Mouse (Mus musculus) gastrocnemius, postnatal 4 days (tissue): ENCODE data around the gene S100a5. TPM values are rescaled to one million over a fixed set of nuclear protein-coding genes. Genes with fewer than 3 reads are reported as not detected.

Experiments used
- DNase-seq, 2 experiments: peaks; one replicate each; pipeline ENCODE4 v3.0.0; 2021 to 2022; ENCODE audit warnings: low spot score in 2 of 2, mixed read lengths in 2 of 2
- total RNA-seq, 2 experiments: library from RNA; stranded (reverse); gene quantifications; 2 replicates each; pipeline ENCODE4 v1.2.3; 2021

The S100a5 gene
- total RNA-seq, 2 experiments from 2014 or later: not detected

- DNase-seq: peak in 1 of 2 experiments; percentile 73
Observed at GRCm38 (mm10) chr3:90623435-90624071, 15.2 kb downstream of the S100a5 start.

- no peak for DNase-seq
Observed at GRCm38 (mm10) chr3:90625496-90625895, 17.2 kb downstream of the S100a5 start.

- no peak for DNase-seq
Observed at GRCm38 (mm10) chr3:90626266-90627021, 18.1 kb downstream of the S100a5 start.

GRCm38 (mm10) chr3:90627366-90627765, 19.0 kb downstream of the S100a5 start:
- no peak for DNase-seq

DNA sequence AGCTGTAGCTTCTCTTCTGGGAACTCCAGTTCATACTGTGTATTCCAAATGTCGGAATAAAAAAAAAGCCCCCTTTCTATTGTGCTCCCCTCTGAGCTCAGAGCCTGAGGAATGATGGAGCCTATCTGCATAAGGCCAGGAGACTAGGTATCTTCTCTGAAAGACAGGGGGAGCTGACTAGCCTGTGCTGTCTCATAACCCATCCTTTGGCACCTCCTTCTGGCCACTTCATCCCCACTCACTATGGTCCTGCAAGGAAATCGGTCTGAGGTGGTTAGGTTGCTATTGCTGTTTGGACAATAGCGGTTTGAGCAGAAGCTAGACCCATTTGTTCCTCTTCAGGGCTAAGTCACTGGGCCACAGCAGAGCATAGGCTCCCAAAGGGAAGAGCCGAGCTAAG, 19.5 kb downstream of the S100a5 start:
- DNase-seq: no peak

DNA sequence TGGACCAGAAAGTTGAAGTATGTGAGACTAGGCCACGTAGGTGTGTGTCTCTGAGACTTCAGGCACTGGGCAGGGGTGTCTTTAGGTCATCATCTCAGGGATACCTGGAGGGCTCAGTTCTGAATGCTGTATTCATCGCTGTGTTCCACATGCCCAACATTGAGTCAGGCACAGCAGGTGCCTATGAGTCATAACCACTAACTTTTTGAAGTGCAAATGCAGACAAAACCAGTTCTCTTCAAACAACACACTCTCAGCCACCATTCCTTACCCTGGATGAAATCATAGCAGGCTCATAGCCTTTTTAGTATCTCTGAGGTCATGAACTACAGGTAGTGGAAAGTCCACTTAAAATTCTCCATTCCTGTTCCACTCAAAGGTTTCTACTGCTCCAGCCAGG, 21.0 kb downstream of the S100a5 start:
- no peak for DNase-seq

DNA sequence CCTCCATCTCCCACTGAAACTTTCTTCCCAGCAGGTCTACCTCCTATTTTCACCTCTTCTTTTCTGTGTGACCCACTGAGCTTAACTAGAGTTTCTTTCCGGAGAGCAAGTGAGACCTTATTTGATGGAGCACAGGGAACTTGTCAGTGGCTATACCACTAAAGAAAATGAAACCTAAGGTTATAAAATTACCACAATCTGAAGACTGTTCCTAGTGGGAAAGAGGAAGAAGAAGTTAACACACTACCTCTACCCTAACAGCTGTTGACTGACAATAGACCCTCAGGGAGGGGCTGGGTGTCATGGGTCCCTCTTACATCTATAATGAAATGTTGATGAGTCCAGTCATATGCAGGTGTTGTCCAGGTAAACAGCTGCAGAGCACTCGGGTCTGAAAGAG, 23.7 kb downstream of the S100a5 start:
- DNase-seq: no peak

GRCm38 (mm10) chr3:90638511-90639275, 30.4 kb downstream of the S100a5 start:
- DNase-seq: no peak

DNA sequence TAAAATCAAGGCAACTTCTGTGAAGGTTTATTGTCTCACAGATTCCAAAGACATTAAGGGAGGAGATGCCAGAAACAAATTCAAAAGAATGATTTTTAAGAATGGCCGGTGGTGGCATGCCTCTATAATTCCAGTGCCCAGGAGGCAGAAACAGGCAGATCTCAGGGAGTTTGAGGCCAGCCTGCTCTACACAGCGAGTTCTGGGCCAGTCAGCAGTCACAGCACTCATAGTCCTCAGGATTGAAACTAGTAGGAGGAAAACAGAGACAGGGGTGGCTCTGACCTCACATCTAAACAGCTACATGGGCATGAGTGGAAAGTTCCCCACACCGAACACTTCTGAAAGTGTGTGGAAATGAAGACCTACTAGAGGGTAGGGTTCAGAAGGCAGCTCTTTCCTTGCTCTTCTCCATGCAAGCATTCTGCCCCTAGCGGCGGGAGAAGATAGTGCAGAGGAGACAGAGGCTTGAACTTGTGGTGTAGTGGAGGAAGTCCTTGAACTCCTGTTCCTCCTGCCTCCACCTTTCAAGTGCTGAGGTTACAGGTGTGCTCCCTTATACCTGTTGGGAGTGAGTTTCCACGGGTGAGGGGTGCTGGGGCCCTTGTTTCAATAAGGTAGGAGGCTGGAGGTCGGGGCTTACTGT, 31.3 kb downstream of the S100a5 start:
- DNase-seq: no peak

DNA sequence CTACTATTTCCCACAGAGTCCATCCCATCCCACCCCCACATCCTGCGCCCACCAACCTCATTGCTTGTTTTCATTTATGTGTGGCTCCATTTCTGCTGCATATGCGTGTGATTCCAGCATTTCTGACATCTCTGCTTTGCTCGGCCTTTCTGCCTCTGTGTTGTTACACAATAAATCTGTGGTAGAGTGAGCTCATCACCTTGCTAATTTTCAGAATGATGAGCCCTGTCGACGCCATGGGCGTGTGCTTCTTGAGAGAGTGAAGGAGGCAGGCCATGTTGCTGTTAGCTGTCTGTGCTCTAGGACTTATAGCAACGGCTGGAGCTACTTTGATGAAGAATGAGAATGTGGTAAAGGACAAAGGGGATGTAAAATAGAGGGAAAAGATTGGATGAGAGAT, 32.7 kb downstream of the S100a5 start:
- DNase-seq: no peak

GRCm38 (mm10) chr3:90644220-90644619, 35.9 kb downstream of the S100a5 start:
- DNase-seq: peak in 1 of 2 experiments; percentile 39

DNA sequence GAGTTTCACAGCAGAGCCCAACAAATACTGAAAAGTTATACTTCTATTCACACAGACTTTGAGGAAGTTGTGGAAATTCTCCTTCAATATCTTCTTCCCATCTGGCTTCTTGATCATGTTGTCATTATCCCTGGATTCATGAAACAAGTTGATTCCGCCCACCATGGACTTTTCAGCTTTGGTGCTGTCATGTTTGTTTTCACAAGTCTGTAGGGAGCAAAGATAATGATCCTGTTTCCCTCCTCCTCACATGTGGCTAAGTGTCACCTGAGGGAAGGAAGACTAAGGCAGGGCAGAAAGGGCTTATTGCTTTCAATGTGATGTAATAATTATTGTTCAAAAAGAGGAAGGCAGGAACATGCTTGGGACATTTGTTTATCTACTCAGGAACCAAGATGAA, 39.0 kb downstream of the S100a5 start:
- DNase-seq: no peak

GRCm38 (mm10) chr3:90648981-90649380, 40.7 kb downstream of the S100a5 start:
- no peak for DNase-seq

- DNase-seq: no peak
Observed at GRCm38 (mm10) chr3:90649832-90650231, 41.5 kb downstream of the S100a5 start.

DNA sequence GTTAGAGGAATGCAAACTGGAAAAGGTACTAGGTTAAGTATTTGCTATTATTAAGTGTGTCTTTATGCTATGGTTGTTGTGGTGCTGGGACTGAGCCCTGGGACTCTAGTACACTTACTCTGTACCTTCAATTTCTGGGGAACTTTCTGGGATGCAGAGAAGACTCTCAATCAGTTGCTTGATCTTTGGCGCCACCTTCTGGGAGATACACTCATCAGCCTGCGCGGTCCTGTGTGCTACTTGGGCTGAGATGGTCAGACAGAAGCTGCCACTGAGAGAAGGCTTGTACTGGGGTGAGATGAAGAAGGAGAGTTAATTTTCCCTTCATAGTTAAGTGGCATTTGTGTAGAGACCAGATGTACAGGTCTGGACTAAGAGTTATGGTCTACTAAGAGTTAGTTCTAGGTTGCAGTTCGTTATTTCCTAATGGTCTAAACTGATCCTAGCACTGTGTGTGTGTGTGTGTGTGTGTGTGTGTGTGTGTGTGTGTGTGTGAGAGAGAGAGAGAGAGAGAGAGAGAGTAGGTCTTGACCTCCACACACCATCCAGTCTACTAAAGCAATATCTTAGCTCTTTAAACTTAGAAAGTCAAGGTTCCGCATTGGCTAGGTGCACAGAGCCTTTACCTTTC, 44.7 kb downstream of the S100a5 start:
- peak; percentile 40 to 72 for DNase-seq

DNA sequence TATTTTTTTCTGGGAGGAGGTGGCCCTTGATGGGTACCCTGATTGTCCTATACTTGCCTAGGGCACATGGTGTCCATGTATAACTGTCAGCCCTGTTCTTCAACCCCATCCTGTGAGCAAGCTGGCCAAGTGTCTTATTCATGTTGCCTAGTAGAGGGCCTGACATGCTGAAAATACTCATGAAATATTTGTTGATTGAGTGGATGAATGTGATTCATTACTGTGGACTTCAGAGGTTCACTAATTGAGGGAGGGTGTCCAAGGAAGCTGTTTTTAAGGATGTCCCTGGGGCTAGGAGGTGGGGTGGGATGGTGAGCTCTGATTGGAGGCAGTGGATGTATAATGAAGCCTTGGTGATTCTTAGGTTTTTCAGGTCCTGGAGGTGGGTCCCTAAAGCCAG, 45.4 kb downstream of the S100a5 start, which contains the start of gene S100a7a:
S100a7a (plus strand) TSS at position 301 of the 400 bp plus-strand sequence.
- no peak for DNase-seq

DNA sequence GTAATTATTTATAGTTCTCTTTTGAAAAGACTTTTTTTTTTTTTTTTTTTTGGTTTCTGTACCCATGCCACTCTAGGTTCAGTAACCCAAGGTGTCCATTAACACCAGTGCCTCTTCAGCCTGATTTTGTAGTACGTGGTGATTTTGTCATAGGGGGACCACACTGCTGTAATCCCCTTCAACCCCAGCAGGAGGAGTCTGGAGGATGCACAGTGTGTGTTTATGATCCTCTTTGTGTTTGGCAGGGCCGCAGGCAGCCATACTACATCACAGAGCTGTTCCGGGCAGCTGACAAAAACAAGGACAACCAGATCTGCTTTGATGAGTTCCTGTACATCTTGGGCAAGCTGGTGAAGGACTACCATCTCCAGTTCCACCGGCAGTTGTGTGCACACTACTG, 49.1 kb downstream of the S100a5 start:
- no peak for DNase-seq

DNA sequence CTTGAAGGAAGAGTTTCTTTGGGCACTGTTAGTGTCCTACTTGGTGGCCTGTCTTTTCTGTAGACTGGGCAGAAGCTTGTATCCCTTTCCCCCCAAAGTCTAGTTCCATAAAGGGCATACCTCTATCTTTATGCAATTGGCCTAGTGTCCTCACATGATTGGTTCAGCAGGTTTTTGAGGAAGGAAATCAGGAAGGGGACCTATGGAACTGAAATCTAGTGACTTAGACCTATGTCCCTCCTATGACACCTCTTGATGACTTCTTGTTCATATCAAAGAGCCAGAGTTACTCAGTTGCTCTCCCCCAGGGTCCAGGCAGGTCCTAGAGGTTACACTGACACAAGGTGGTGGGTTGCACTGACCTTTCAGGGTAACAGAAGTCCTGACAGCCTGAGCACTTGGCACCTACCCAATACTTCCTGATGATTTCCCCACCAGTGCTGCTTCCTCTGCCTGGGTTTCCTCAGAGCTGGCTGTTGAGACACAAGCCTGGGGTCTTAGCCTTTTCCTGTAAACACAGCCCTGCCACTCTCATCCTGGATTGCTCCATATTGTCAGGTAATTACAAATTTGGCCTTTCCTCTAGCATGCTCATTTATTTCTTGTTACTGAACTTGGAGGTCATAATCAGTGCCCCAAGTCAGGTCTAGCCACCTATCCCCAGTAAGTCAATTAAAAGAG, 51.2 kb downstream of the S100a5 start:
- DNase-seq: no peak
